Mouse (Mus musculus) neutrophil, adult 83 days (primary cell): ENCODE measurements around the gene Rfc2. TPM values are rescaled to one million over a fixed set of nuclear protein-coding genes. Genes with fewer than 3 reads are reported as not detected.

Experiments used
- total RNA-seq, 2 experiments: library from RNA; stranded (reverse); gene quantifications; one replicate each; pipeline ENCODE4 v1.2.4; 2023

Gene Rfc2
- 100 to 1,000 TPM in 1 of 2 experiments, 10 to 100 TPM in 1; 93.0 to 105 TPM for total RNA-seq

GRCm38 (mm10) chr5:134581146-134581545, at the start of gene Rfc2:
Rfc2 (plus strand) TSS chr5:134581366.

GRCm38 (mm10) chr5:134552110-134552972, 28.8 kb upstream of the Rfc2 start, which contains the start of gene Clip2:
Clip2 (minus strand) TSS chr5:134552434.

DNA sequence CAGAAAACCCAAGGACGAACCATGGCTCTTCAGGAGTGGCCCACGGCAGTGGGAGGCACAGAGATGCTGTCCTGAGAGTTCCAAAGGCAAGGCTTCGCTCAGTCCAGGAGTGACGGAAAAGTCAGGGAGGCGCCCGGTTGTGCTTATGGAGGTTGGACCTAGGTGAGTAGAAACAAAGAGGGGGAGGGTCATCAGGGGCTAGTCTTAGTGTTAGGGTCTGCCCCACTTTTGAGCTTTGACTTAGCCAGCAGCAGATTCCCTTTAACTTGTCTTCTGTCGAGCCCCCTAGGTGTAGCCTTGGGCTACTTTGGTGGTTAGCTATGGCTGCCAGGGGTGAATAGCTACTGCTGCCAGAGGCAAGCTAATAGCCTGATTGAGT, 21.1 kb upstream of the Rfc2 start, which contains the start of gene Syna:
Gene Syna (minus strand): TSS at position 101 of the 379 bp plus-strand sequence.

GRCm38 (mm10) chr5:134614802-134615201, 33.6 kb downstream of the Rfc2 start, which contains the start of gene Lat2:
Lat2 (minus strand) TSS chr5:134615025.

GRCm38 (mm10) chr5:134639269-134639682, 58.1 kb downstream of the Rfc2 start, which contains the start of gene Eif4h:
Eif4h (minus strand) TSS chr5:134639490.

Other genes starting within 250 kb of the Rfc2 start
- gene Gtf2ird1, start 124.7 kb upstream of the Rfc2 start, total RNA-seq, result 10 to 100 TPM; 11.2 to 12.8 TPM
- 1 to 10 TPM; 7.6 to 8.8 TPM for gene Clip2, start 28.9 kb upstream of the Rfc2 start, total RNA-seq
- not detected for gene Syna, start 21.2 kb upstream of the Rfc2 start, total RNA-seq
- gene Lat2, start 33.7 kb downstream of the Rfc2 start, total RNA-seq, result 10 to 100 TPM; 35.1 to 40.0 TPM
- 100 to 1,000 TPM; 169 to 182 TPM for gene Eif4h, start 58.1 kb downstream of the Rfc2 start, total RNA-seq
- gene Limk1, start 107.2 kb downstream of the Rfc2 start, total RNA-seq, result 10 to 100 TPM in 1 of 2 experiments, 1 to 10 TPM in 1; 8.6 to 10.3 TPM
- not detected for gene Eln, start 166.0 kb downstream of the Rfc2 start, total RNA-seq